Mouse (Mus musculus) kidney, embryonic 15.5 days (tissue): ENCODE results near the gene Dmrta2. TPM values are rescaled to one million over a fixed set of nuclear protein-coding genes. Genes with fewer than 3 reads are reported as not detected.
A peak's percentile ranks its signal among the peaks of the same experiment; 100 is the strongest.

ENCODE experiments used
- ATAC-seq: fragments of 200-750 bp; cut with Nextera tagmentation; replicated peaks from 2 replicates; pipeline ENCODE4 v1.8.0; 2017; ENCODE audit warnings: moderate TSS enrichment; ENCODE audit not compliant: low FRiP score
- H3K27ac ChIP-seq: fragments of 300-500 bp; sonication (generic); 2 replicates; pipeline ENCODE4 v1.5.1; 2015; ENCODE audit warnings: mild to moderate bottlenecking, inconsistent platforms
- H3K27me3 ChIP-seq: fragments of 300-500 bp; sonication (generic); 2 replicates; pipeline ENCODE4 v1.6.1; 2015; ENCODE audit warnings: inconsistent platforms
- H3K36me3 ChIP-seq: fragments of 300-500 bp; sonication (generic); 2 replicates; pipeline ENCODE4 v1.6.1; 2015; ENCODE audit warnings: inconsistent platforms
- H3K4me1 ChIP-seq: fragments of 300-500 bp; sonication (generic); 2 replicates; pipeline ENCODE4 v1.6.1; 2015; ENCODE audit warnings: inconsistent platforms
- H3K4me2 ChIP-seq: fragments of 300-500 bp; sonication (generic); 2 replicates; pipeline ENCODE4 v1.6.1; 2015; ENCODE audit warnings: moderate library complexity, mild to moderate bottlenecking, inconsistent platforms
- H3K4me3 ChIP-seq: fragments of 300-500 bp; sonication (generic); replicated peaks from 2 replicates; pipeline ENCODE4 v1.5.1; 2015; ENCODE audit warnings: mild to moderate bottlenecking, inconsistent platforms
- H3K9ac ChIP-seq: fragments of 300-500 bp; sonication (generic); 2 replicates; pipeline ENCODE4 v1.6.1; 2015; ENCODE audit warnings: mild to moderate bottlenecking, inconsistent platforms
- H3K9me3 ChIP-seq: fragments of 300-500 bp; sonication (generic); replicated peaks from 2 replicates; pipeline ENCODE4 v1.6.1; 2016; ENCODE audit warnings: inconsistent platforms
- WGBS: fragments of 180-500 bp; shearing (Covaris S2); methylation state at CpG from one replicate; pipeline ENCODE4 v1.1.7; 2015; ENCODE audit warnings: mixed read lengths; 5-methylcytosine and 5-hydroxymethylcytosine counted together
- polyA plus RNA-seq: library from polyadenylated mRNA; unstranded; fragments of >200 nt; fragmentation: Nextera tagmentation; extraction: Ambion mirVana; gene quantifications from 2 replicates; pipeline ENCODE4 v1.2.1, GENCODE M21; 2015

Gene Dmrta2
- polyA plus RNA-seq, 1 experiment from 2014 or later: 0.08 TPM

DNA sequence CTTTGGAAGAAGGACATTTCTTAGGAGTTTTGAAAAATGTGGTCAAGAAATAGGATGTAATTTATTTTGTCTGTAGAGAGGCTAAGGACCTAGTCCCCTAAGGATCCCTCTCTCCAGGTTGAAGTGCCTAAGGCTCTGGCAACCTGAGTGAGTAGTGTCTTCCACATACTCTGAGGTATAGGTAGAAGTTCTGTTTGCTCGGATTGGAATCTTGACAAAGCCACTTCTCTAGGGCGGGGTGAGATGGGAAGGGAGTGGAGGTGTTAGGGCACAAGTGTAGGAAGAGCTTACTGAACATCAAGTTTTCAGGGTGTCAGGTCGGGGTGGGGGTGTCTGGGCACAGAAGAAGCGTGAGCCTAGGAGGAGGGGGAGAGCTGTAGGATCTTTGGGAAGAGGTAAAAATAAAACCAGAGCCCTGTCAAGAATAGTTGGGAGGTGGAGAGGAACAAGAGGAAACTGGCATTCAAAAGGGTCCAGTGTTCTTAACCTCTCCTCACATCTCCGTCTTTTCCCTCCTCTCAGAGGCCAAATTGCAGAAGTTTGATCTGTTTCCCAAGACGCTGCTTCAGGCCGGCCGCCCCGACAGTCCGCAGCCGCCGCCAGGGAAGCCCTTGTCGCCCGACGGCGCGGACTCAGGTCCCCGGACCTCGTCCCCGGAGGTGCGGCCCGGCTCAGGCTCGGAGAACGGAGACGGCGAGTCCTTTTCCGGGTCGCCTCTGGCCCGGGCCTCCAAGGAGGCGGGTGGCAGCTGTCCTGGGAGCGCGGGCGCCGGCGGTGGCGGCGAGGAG is 3.4 kb downstream of the Dmrta2 start:
- no peak overlapping the region for H3K9ac ChIP-seq
- no peaks in the 10 kb centered on the region for H3K9me3 ChIP-seq
- WGBS: 3% methylated on average over 37 of the region's 37 CpGs
- peaks cover 99% of the 10 kb centered on the region for H3K27me3 ChIP-seq
- H3K4me3 ChIP-seq: peak overlapping the region; percentile 42
- H3K36me3 ChIP-seq: no peaks in the 10 kb centered on the region
- H3K4me1 ChIP-seq: peaks cover 62% of the 10 kb centered on the region
- no peak overlapping the region for H3K27ac ChIP-seq
- ATAC-seq: no peak
- peak overlapping the region; percentile 69 for H3K4me2 ChIP-seq

DNA sequence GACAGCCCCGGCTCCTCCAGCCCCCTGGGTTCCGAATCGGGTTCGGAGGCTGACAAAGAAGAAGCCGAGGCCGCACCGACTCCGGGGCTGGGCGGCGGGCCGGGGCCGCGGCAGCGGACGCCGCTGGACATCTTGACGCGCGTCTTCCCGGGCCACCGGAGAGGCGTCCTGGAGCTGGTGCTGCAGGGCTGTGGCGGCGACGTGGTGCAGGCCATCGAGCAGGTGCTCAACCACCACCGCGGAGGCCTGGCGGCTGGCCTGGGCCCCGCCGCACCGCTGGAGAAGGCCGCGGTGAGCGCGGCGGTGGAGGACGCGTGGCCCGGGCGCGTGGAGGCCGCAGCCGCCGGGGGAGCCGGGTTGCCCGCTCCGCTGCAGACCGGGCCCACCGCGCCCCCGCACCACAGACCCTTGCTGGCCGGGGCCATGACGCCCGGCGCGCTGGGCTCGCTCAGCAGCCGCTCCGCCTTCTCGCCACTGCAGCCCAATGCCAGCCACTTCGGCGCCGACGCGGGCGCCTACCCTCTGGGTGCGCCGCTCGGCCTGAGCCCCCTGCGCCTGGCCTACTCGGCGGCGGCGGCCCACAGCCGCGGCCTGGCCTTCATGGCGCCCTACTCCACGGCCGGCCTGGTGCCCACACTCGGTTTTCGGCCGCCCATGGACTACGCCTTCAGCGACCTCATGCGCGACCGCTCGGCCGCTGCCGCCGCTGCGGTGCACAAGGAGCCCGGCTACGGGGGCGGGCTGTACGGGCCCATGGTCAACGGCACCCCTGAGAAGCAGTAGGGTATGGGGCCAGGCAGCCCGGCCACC is 4.2 kb downstream of the Dmrta2 start:
- Histone ChIP-seq H3K9me3 (no peaks in the 10 kb centered on the region), H3K9ac (peak overlapping the region; percentile 23; the same call in 1 of the 2 replicates), H3K4me1 (peaks cover 58% of the 10 kb centered on the region), H3K27me3 (peaks cover 99% of the 10 kb centered on the region), H3K4me2 (peak overlapping the region; percentile 69), H3K36me3 (no peaks in the 10 kb centered on the region), H3K4me3 (peak overlapping the region; percentile 42), H3K27ac (no peak overlapping the region)
- ATAC-seq: peak; percentile 34
- 2% methylated on average over 86 of the region's 99 CpGs for WGBS

DNA sequence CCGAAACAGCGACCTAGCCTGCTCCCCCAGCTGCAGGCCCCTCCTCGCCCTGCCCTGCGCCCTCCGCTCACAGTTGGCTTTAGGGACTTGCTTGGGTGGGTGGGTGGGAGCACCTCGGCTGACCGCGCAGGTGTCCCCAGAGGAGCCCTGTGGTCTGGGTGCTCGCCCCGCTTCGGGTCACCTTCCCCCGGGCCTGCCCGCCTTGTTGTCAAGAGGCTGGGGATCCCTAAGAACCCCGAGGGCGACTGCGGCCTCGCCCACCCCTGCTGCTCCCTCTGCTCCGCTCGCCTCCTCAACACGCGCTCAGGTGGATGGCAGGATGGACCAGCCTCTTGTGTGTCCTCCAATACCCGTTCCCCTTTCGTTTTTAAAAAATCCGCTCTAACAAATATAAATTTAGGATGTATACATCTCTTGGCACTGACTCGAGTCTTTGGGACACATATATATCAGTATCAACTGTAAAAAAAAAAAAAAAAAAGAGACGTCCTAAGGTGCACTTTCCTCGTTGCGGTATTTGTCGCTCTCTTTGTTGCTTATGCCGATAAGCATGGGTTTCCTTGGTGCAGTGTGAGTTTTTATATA is 4.9 kb downstream of the Dmrta2 start:
- H3K27me3 ChIP-seq: peaks cover 99% of the 10 kb centered on the region
- H3K4me1 ChIP-seq: peaks cover 51% of the 10 kb centered on the region
- H3K27ac ChIP-seq: no peak overlapping the region
- 4% methylated on average over 30 of the region's 30 CpGs for WGBS
- H3K9me3 ChIP-seq: no peaks in the 10 kb centered on the region
- peak overlapping the region; percentile 42 for H3K4me3 ChIP-seq
- H3K4me2 ChIP-seq: peak overlapping the region; percentile 69
- H3K36me3 ChIP-seq: no peaks in the 10 kb centered on the region
- ATAC-seq: no peak
- 0 out of 2 replicates have a peak overlapping the region, but pooled peaks have one; percentile 23 for H3K9ac ChIP-seq

DNA sequence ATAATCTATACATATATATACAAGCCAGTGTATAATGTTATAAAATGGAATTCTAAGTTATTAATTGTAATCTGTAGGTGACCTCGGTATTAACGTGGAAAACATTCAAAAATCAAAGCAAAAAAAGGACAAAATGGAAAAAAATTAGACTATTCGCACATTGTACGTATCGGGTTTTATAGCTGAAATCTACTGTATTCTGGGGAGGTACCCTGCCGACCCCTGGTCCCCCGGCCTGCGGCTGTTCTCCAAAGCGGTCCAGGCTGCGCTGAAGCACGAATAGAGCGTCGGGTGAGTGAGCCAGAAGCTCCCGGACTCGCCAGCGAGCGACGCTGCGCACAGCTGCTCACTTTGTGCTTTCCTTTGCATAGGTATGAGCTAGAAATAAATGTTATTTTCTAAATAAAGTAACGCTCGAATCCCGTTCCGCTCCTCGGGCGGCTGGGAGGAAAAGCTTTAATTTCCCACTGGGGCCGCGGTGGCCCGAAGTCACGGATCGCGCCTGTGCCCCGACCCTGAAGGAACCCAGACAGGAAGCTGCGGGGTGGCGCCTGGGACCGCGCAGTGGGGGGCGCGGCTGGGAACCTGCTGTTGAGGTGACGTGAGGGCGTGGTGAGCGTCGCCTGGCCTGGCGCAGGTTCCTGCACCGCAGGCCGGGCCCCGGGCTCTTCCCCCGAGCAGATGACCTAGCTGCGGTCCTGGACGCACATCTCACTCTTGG is 5.6 kb downstream of the Dmrta2 start:
- Histone ChIP-seq H3K4me1 (peaks cover 44% of the 10 kb centered on the region), H3K27ac (no peak overlapping the region), H3K9me3 (no peaks in the 10 kb centered on the region), H3K9ac (no peak overlapping the region), H3K36me3 (no peaks in the 10 kb centered on the region), H3K4me3 (peak overlapping the region; percentile 18), H3K27me3 (peaks cover 99% of the 10 kb centered on the region), H3K4me2 (peak overlapping the region; percentile 40)
- no peak for ATAC-seq
- 1% methylated on average over 49 of the region's 49 CpGs for WGBS

DNA sequence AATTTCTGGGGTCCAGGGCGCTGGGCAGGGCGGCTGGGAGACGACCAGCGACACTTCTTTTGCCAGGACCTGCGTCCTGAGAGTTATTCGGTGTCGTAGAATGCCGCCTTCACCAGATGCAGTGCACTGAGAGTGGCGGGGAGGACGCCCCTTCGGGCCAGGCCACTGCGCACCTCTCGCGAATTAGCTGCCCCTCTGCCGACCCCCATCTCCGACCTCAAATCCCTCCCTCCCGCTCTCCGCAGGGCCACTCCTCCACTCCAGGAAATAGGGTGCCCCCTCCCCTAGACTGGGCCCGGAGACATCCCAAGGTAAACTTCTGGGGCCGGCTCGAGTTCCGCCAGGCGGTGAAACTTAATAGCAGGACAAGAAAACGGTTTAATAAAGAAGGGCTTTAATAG is 6.2 kb downstream of the Dmrta2 start:
- H3K9me3 ChIP-seq: no peaks in the 10 kb centered on the region
- peak overlapping the region; percentile 18 for H3K4me3 ChIP-seq

DNA sequence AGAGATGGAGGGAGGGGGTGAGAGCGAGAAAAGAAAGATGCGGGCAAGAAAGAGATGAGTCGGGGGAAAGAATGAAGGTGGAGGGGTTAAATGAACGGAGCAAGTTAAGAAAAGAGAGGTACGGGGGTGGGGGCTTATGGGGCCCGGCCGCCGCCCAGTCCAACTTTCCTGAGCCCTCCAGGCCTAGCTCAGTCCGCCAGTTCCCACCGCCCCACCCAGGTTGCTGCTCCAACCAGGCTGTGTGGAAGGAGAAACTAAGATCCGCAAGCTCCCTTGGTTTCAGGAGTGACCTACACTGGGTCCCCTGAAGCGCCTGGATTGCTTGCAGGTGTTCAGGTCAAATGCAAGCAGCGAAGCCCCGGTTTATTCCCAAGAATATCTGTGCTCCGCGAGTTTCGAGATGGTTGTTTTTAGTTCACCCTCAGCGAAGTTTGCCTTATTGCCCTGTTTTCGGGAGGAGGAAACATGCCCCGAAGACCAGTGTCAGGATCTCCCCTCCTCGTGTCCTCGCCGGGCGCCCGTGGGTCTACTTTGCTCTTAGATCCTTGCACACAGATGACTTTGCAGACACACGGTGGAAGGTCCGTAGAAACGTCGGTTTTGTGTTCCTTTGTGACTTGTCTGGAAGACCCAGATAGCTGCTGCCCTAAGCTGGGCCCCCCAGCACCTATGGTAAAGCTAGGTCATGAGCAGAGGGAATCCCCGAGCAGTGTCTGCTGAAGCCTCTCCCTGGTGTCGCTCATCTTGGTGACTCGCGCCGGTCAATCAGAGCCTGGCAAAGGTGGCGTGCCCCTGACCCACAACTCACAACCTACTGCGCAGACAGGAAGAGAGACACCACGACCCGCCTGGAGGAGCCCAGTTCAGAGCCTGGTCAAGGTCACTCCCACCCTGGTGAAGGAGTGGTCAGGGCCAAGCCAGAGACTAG is 6.9 kb downstream of the Dmrta2 start:
- under 1% methylated on average over 38 of the region's 38 CpGs for WGBS
- H3K27ac ChIP-seq: no peak overlapping the region
- peaks cover 99% of the 10 kb centered on the region for H3K27me3 ChIP-seq
- no peak for ATAC-seq
- no peak overlapping the region for H3K4me2 ChIP-seq
- no peaks in the 10 kb centered on the region for H3K9me3 ChIP-seq
- peaks cover 40% of the 10 kb centered on the region for H3K4me1 ChIP-seq
- no peaks in the 10 kb centered on the region for H3K36me3 ChIP-seq
- no peak overlapping the region for H3K4me3 ChIP-seq
- no peak overlapping the region for H3K9ac ChIP-seq

More for the DNA sequence above, 6.2 kb downstream of the Dmrta2 start:
- Histone ChIP-seq H3K36me3 (no peaks in the 10 kb centered on the region), H3K4me2 (peak overlapping the region; percentile 40), H3K9ac (no peak overlapping the region), H3K27ac (no peak overlapping the region), H3K27me3 (peaks cover 99% of the 10 kb centered on the region), H3K4me1 (peaks cover 42% of the 10 kb centered on the region)
- under 1% methylated on average over 24 of the region's 24 CpGs for WGBS
- ATAC-seq: no peak

DNA sequence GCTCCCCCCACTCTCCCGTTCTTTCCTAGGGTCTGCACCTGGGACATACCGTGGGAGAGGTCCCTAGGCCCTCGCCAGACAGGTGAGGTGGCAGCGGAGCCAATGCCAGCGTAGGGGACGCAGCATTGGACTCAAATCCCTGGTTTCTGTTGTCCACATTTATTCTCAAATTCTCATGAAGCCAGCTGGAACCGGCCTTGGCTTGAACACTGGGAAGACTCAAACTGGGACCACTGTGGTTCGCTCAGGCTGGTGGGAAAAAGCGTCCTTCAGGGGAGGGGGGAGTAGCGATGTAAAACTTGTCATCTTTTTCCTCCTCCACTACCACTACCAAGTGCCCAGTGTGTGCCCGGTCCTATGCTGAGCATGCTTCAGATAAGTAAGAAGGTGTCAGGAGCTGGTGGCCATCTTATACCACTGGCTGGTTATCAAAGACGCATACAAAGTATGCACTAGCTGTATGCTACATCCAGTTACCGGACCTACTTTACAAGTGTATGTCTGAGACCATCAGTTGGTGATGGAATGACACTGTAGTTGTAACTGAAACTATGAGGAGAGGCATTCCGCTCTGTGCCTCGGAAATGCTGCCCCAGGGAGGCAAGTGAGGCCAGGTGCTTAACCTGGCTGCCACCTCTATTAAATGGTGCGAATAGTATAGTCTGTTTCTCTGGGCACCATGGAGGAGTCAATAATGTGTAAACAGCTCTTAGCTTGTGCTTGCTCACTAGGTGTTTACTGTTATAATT is 7.7 kb downstream of the Dmrta2 start:
- Histone ChIP-seq H3K27ac (no peak overlapping the region), H3K27me3 (peaks cover 97% of the 10 kb centered on the region), H3K4me2 (no peak overlapping the region), H3K4me1 (peaks cover 34% of the 10 kb centered on the region), H3K9ac (no peak overlapping the region), H3K4me3 (no peak overlapping the region), H3K9me3 (no peaks in the 10 kb centered on the region), H3K36me3 (no peaks in the 10 kb centered on the region)
- ATAC-seq: no peak
- WGBS: 3% methylated on average over 16 of the region's 16 CpGs

DNA sequence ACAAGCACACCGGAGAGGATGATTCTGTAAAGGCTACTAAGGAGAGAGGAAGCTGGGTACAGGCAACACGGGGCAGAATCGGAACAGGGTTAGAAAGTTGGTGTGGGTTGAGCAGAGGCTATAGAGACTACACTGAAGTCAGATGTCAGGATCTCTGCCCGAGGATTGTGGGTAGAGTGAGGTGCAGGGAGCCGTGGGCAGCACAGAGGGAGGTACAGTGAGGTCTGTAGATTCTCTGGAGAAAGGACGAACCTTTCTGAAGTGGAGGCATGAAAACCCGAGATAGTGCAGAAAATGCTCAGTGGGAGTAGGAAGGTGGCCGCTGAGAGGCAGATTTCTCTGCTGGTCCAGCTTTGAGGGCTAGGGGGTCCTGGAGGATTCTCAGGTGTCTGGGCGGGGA is 8.4 kb downstream of the Dmrta2 start:
- Histone ChIP-seq H3K9ac (no peak overlapping the region), H3K36me3 (no peaks in the 10 kb centered on the region), H3K27me3 (peaks cover 97% of the 10 kb centered on the region), H3K4me1 (peaks cover 34% of the 10 kb centered on the region), H3K27ac (no peak overlapping the region), H3K4me2 (no peak overlapping the region), H3K4me3 (no peak overlapping the region), H3K9me3 (no peaks in the 10 kb centered on the region)
- no peak for ATAC-seq
- WGBS: 3% methylated on average over 9 of the region's 9 CpGs

DNA sequence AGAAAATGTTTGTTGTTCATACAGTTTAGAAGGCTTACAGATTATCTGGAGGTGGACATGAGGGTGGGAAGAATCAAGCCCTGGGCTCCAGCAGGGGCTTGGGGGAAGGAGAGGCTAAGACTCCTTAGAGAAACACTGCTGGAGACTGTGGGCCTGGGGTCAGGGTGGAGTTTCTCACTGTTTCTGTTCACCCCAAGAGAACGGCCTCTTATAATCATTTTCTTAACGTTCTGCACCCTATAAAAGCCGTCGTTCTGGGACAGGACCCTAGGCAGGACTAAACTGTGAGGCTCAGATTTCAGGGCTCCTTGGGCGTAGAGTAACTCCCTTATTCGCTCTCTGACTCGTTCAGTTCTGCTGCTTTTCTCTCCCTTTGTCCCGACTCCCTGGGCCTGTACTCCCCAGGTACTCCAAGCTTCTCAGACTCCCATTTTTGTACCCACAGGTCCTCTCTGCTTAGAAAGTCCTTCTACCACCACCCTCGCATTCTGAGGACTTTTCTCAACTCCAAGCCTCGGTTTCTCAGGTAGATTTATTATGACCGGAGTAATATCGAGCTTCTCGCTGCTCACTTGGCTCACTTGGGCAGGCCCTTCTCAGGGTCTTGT is 9.0 kb downstream of the Dmrta2 start:
- Histone ChIP-seq H3K9me3 (no peaks in the 10 kb centered on the region), H3K9ac (no peak overlapping the region), H3K27ac (no peak overlapping the region), H3K4me3 (no peak overlapping the region), H3K36me3 (no peaks in the 10 kb centered on the region), H3K4me2 (no peak overlapping the region), H3K4me1 (peaks cover 29% of the 10 kb centered on the region), H3K27me3 (peaks cover 95% of the 10 kb centered on the region)
- no peak for ATAC-seq
- WGBS: 2% methylated on average over 13 of the region's 13 CpGs
